Mouse (Mus musculus) stomach, postnatal 0 days (tissue): ENCODE measurements around the gene Akr7a5. TPM values are rescaled to one million over a fixed set of nuclear protein-coding genes. Genes with fewer than 3 reads are reported as not detected.

Source experiments
- ATAC-seq: fragments of 200-750 bp; cut with Nextera tagmentation; 2 replicates; pipeline ENCODE4 v1.8.0; 2017; ENCODE audit not compliant: low FRiP score, low TSS enrichment
- DNase-seq: peaks from one replicate; pipeline ENCODE4 v3.0.0-alpha.2; 2016; ENCODE audit warnings: low spot score
- H3K27ac ChIP-seq: fragments of 300-500 bp; sonication (generic); replicated peaks from 2 replicates; pipeline ENCODE4 v1.5.1; 2014; ENCODE audit warnings: mild to moderate bottlenecking, control low read depth
- H3K27me3 ChIP-seq: fragments of 300-500 bp; sonication (generic); 2 replicates; pipeline ENCODE4 v1.6.1; 2014; ENCODE audit warnings: low read length; ENCODE audit not compliant: control insufficient read depth, insufficient read depth
- H3K36me3 ChIP-seq: fragments of 300-500 bp; sonication (generic); 2 replicates; pipeline ENCODE4 v1.6.1; 2014; ENCODE audit warnings: low read length, mixed read lengths; ENCODE audit not compliant: control insufficient read depth, insufficient read depth
- H3K4me1 ChIP-seq: fragments of 300-500 bp; sonication (generic); replicated peaks from 2 replicates; pipeline ENCODE4 v1.6.1; 2014; ENCODE audit warnings: antibody characterized with exemption; ENCODE audit not compliant: control insufficient read depth, insufficient read depth
- H3K4me2 ChIP-seq: fragments of 300-500 bp; sonication (generic); replicated peaks from 2 replicates; pipeline ENCODE4 v1.6.1; 2014; ENCODE audit warnings: low read depth, mild to moderate bottlenecking, control low read depth, moderate library complexity
- H3K4me3 ChIP-seq: fragments of 300-500 bp; sonication (generic); 2 replicates; pipeline ENCODE4 v1.5.1; 2014; ENCODE audit warnings: low read depth, low read length, control low read depth
- H3K9ac ChIP-seq: fragments of 300-500 bp; sonication (generic); 2 replicates; pipeline ENCODE4 v1.6.1; 2014; ENCODE audit warnings: mild to moderate bottlenecking, low read length, control low read depth, mixed read lengths
- H3K9me3 ChIP-seq: fragments of 300-500 bp; sonication (generic); 2 replicates; pipeline ENCODE4 v1.6.1; 2016; ENCODE audit warnings: low read length; ENCODE audit not compliant: control insufficient read depth
- CTCF ChIP-seq: IDR thresholded peaks from 2 replicates; pipeline ENCODE4 v1.5.1; 2016; ENCODE audit warnings: antibody characterized with exemption, low read depth, mild to moderate bottlenecking, moderate library complexity
- EP300 ChIP-seq: optimal IDR thresholded peaks from 2 replicates; pipeline ENCODE3; 2016; ENCODE audit warnings: antibody characterized with exemption
- WGBS: fragments of 180-500 bp; shearing (Covaris S2); extraction: QIAGEN DNeasy Blood & Tissue Kit; methylation state at CpG from one replicate; pipeline ENCODE4 v1.1.7; 2014; 5-methylcytosine and 5-hydroxymethylcytosine counted together
- polyA plus RNA-seq: library from polyadenylated mRNA; unstranded; fragments of >200 nt; fragmentation: Nextera tagmentation; extraction: Ambion mirVana; gene quantifications from 2 replicates; pipeline ENCODE4 v1.2.1, GENCODE M21; 2015

Gene Akr7a5
- 73.2 and 73.8 TPM in 2 replicates for polyA plus RNA-seq

GRCm38 (mm10) chr4:139310171-139310898, at the start of gene Akr7a5, which contains the start of gene Pqlc2:
Gene Akr7a5 (plus strand): TSS chr4:139310744.
Gene Pqlc2 (minus strand): TSS chr4:139310708.
- DNase-seq, result peak; percentile 97
- TF ChIP-seq CTCF (peak; percentile 35; the same call in 1 of the 2 replicates), EP300 (no peak)
- Histone ChIP-seq H3K27me3 (no peaks in the 10 kb centered on the region), H3K4me2 (peak within 1 kb of the TSS; percentile 99), H3K4me3 (peak within 1 kb of the TSS; percentile 85), H3K27ac (peak within 1 kb of the TSS; percentile 87), H3K36me3 (peaks cover 4% of the 10 kb centered on the region; the same call in 1 of the 2 replicates), H3K9me3 (no peaks in the 10 kb centered on the region), H3K9ac (peak within 1 kb of the TSS; percentile 82), H3K4me1 (peaks cover 5% of the 10 kb centered on the region; the same call in 1 of the 2 replicates)
- 2% methylated on average over 53 of the region's 63 CpGs for WGBS
- peak; percentile 84 for ATAC-seq

- Histone ChIP-seq H3K27me3 (no peaks in the 10 kb centered on the region), H3K4me1 (peaks cover 3% of the 10 kb centered on the region; the same call in 1 of the 2 replicates), H3K4me2 (no peak overlapping the region), H3K9me3 (no peaks in the 10 kb centered on the region), H3K9ac (no peak overlapping the region), H3K27ac (no peak overlapping the region), H3K4me3 (no peak overlapping the region), H3K36me3 (peaks cover 32% of the 10 kb centered on the region)
- 87% methylated on average over 6 of the region's 6 CpGs for WGBS
- ATAC-seq (no peak), DNase-seq (no peak)
- no peak for TF ChIP-seq EP300
- TF ChIP-seq CTCF, result no peak
Observed at GRCm38 (mm10) chr4:139262981-139263380, 47.6 kb upstream of the Akr7a5 start.

DNA sequence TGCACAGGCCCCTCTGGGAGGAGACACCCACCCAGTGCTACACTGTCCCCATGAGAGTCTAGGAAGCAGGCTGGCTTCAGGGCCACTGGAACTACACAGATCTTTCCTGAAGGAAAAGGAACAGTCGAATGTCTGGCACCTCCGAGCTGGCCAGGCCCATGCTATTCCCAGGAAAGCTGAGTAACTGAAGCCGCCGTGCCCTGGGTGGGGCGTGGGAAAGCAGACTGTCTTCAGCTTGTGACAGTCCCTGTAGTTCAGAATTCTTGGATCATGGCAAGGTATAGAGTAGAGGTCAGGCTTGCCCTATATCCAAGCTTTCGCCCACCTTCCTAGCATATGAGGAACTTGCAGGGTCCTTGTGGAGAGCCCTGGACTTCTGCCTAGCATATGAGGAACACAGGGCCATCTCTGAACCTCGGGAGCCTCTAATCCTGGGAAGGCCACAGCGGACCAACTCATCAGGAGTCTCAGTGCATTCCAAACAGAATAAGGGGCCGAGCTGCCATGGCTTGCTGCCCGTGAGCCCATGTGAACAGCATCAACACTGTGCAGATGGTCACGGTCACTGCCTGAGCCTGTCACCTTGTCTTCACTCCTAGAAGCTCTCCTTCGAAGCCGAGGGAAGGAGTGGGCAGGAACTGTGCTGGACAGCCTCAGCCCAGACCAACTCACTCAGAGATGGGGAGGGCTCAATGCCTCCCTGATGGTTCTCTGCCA, 44.6 kb upstream of the Akr7a5 start:
- no peak overlapping the region for H3K4me3 ChIP-seq
- no peaks in the 10 kb centered on the region for H3K27me3 ChIP-seq
- no peak overlapping the region for H3K9ac ChIP-seq
- 81% methylated on average over 13 of the region's 13 CpGs for WGBS
- ATAC-seq, result no peak
- H3K36me3 ChIP-seq, result peaks cover 28% of the 10 kb centered on the region
- no peak overlapping the region for H3K4me2 ChIP-seq
- H3K27ac ChIP-seq, result no peak overlapping the region
- no peak for DNase-seq
- no peaks in the 10 kb centered on the region for H3K4me1 ChIP-seq
- TF ChIP-seq CTCF (no peak), EP300 (no peak)
- no peaks in the 10 kb centered on the region for H3K9me3 ChIP-seq

GRCm38 (mm10) chr4:139266500-139266865, 44.1 kb upstream of the Akr7a5 start:
- WGBS, result 86% methylated on average over 7 of the region's 7 CpGs
- TF ChIP-seq EP300 (no peak), CTCF (no peak)
- H3K4me1 ChIP-seq, result no peaks in the 10 kb centered on the region
- no peak overlapping the region for H3K4me2 ChIP-seq
- H3K36me3 ChIP-seq, result peaks cover 22% of the 10 kb centered on the region
- no peaks in the 10 kb centered on the region for H3K9me3 ChIP-seq
- ATAC-seq (no peak; the same call in 1 of the 2 replicates), DNase-seq (no peak)
- H3K4me3 ChIP-seq, result no peak overlapping the region
- no peak overlapping the region for H3K27ac ChIP-seq
- no peak overlapping the region for H3K9ac ChIP-seq
- H3K27me3 ChIP-seq, result no peaks in the 10 kb centered on the region

DNA sequence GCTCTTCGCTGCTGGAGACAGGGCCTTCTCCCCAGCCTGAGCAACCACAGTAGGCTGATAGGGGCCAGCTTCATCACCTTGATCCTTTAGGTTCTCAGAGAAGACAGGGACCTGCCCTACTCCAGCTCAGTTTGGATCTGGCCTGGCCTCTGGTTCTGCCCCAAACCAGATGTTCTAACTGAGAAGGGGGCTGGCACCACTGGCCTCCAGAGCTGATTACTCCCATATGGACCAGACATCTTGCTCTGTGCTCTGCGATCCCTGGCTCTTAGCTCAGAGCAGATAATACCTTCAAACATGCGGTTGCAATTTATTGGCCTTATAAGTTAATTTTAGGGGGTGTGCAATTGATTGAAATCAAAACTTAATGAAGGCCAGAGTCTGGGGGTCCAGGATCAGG, 43.2 kb upstream of the Akr7a5 start:
- Histone ChIP-seq H3K9ac (no peak overlapping the region), H3K36me3 (peaks cover 19% of the 10 kb centered on the region), H3K27me3 (no peaks in the 10 kb centered on the region), H3K4me2 (no peak overlapping the region), H3K4me1 (no peaks in the 10 kb centered on the region), H3K9me3 (no peaks in the 10 kb centered on the region), H3K4me3 (no peak overlapping the region), H3K27ac (no peak overlapping the region)
- TF ChIP-seq EP300, result no peak
- no peak for TF ChIP-seq CTCF
- DNase-seq, result no peak
- WGBS, result 83% methylated on average over 3 of the region's 3 CpGs
- ATAC-seq, result no peak

GRCm38 (mm10) chr4:139268242-139268641, 42.3 kb upstream of the Akr7a5 start:
- peaks cover 17% of the 10 kb centered on the region for H3K36me3 ChIP-seq
- H3K4me2 ChIP-seq, result no peak overlapping the region
- H3K9me3 ChIP-seq, result no peaks in the 10 kb centered on the region
- H3K27ac ChIP-seq, result no peak overlapping the region
- H3K4me3 ChIP-seq, result no peak overlapping the region
- DNase-seq (no peak), ATAC-seq (no peak)
- WGBS, result 96% methylated on average over 1 of the region's 1 CpGs
- no peak overlapping the region for H3K9ac ChIP-seq
- TF ChIP-seq EP300, result no peak
- no peak for TF ChIP-seq CTCF
- no peaks in the 10 kb centered on the region for H3K27me3 ChIP-seq
- H3K4me1 ChIP-seq, result no peaks in the 10 kb centered on the region
